Mouse (Mus musculus): Measurements from ENCODE around the gene Prmt3. TPM values are rescaled to one million over a fixed set of nuclear protein-coding genes. Genes with fewer than 3 reads are reported as not detected.
A peak's percentile ranks its signal among the peaks of the same experiment; 100 is the strongest.

Prmt3 gene
- polyA plus RNA-seq, 2 experiments, result 12.2 to 20.1 TPM

DNA sequence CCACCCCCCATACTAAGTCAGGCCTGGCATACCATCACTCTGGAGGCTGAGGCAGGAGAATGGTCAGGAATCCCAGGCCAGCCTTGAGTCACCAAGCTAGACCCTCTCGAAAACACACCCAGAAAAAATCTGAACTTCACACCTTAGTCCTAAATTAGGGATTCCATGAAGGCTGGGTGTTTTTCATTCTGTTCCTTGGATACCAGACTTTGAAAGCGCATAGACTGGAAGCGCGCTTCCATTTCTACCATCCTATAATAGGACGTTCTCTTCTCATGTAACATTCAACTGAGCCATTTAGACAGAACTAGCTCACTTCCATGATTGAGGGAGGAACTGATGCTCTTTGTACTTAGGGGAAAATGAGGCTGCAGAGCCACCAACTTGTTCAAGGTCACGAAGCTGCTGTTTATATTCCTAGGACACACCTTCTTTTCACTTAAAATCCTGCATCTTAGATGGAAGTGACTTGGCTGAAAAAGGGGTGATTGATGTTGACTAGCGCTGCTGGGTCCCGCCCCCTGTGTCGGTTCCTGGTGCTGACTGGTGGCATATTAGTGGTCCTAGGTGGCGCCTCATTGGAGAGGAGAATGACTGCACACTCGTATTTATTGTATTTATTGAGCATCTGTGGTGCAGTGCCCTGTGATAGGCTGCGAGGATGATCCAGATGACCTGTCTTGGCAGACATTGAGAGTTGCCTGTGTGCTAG lies 914 bp downstream of the Prmt3 start:
- no peak overlapping the region for H3K27ac ChIP-seq
- peak overlapping the region; percentile 61 to 85 for H3K4me3 ChIP-seq (ENCODE audit: insufficient read depth in 1 of 2, low read depth in 2 of 2, low read length in 2 of 2)
- H3K4me1 ChIP-seq (replicated peaks; ENCODE audit: control insufficient read depth in 2 of 2, insufficient read depth in 2 of 2, low read length in 1 of 2), result peaks cover 7 to 10% of the 10 kb centered on the region in 2 experiments
- H3K9me3 ChIP-seq (ENCODE audit: control insufficient read depth, low read length), result no peaks in the 10 kb centered on the region
- no peak for ATAC-seq (ENCODE audit: insufficient read depth)
- peak overlapping the region; percentile 82; the same call in 1 of the 2 replicates for H3K9ac ChIP-seq (replicated peaks)
- H3K4me2 ChIP-seq (ENCODE audit: low read depth), result peak overlapping the region; percentile 77
- peaks cover 2% of the 10 kb centered on the region; the same call in 1 of the 2 replicates for H3K36me3 ChIP-seq (replicated peaks; ENCODE audit: control insufficient read depth, insufficient read depth, low read depth)
- no peak for TF ChIP-seq EP300 (IDR thresholded peaks at IDR 0.05; ENCODE audit: low read depth)
- no peak for TF ChIP-seq CTCF (IDR thresholded peaks at IDR 0.05; ENCODE audit: low read depth)
- WGBS (ENCODE audit: insufficient replicate concordance), result 51% methylated on average over 12 of the region's 12 CpGs
- DNase-seq (ENCODE audit: low read depth in 3 of 3, low spot score in 3 of 3), result no peak
- no peaks in the 10 kb centered on the region for H3K27me3 ChIP-seq (ENCODE audit: control insufficient read depth, insufficient read depth, low read length)

- WGBS (ENCODE audit: insufficient replicate concordance), result 97% methylated on average over 2 of the region's 2 CpGs
- DNase-seq (ENCODE audit: low read depth in 3 of 3, low spot score in 3 of 3) (no peak), ATAC-seq (ENCODE audit: insufficient read depth) (no peak)
- H3K4me3 ChIP-seq (ENCODE audit: insufficient read depth in 1 of 2, low read depth in 2 of 2, low read length in 2 of 2), result no peak overlapping the region
- peaks cover 4 to 10% of the 10 kb centered on the region in 2 experiments for H3K4me1 ChIP-seq (replicated peaks; ENCODE audit: control insufficient read depth in 2 of 2, insufficient read depth in 2 of 2, low read length in 1 of 2)
- no peak overlapping the region for H3K4me2 ChIP-seq (ENCODE audit: low read depth)
- TF ChIP-seq EP300 (IDR thresholded peaks at IDR 0.05; ENCODE audit: low read depth), result no peak
- no peak for TF ChIP-seq CTCF (IDR thresholded peaks at IDR 0.05; ENCODE audit: low read depth)
- H3K9ac ChIP-seq (replicated peaks), result no peak overlapping the region
- peaks cover 12% of the 10 kb centered on the region for H3K36me3 ChIP-seq (replicated peaks; ENCODE audit: control insufficient read depth, insufficient read depth, low read depth)
- H3K27me3 ChIP-seq (ENCODE audit: control insufficient read depth, insufficient read depth, low read length), result no peaks in the 10 kb centered on the region
- H3K27ac ChIP-seq, result no peak overlapping the region
- H3K9me3 ChIP-seq (ENCODE audit: control insufficient read depth, low read length), result no peaks in the 10 kb centered on the region
Observed at GRCm38 (mm10) chr7:49783017-49783416, 4.9 kb downstream of the Prmt3 start.

GRCm38 (mm10) chr7:49785141-49785540 lies 7.0 kb downstream of the Prmt3 start:
- H3K27ac ChIP-seq, result no peak overlapping the region
- no peaks in the 10 kb centered on the region for H3K27me3 ChIP-seq (ENCODE audit: control insufficient read depth, insufficient read depth, low read length)
- no peak overlapping the region for H3K4me2 ChIP-seq (ENCODE audit: low read depth)
- no peaks in the 10 kb centered on the region; a peak in 1 of 4 replicates for H3K4me1 ChIP-seq (replicated peaks; ENCODE audit: control insufficient read depth in 2 of 2, insufficient read depth in 2 of 2, low read length in 1 of 2)
- H3K9me3 ChIP-seq (ENCODE audit: control insufficient read depth, low read length), result no peaks in the 10 kb centered on the region
- DNase-seq (ENCODE audit: low read depth in 3 of 3, low spot score in 3 of 3), result no peak
- WGBS (ENCODE audit: insufficient replicate concordance), result 81% methylated on average over 7 of the region's 7 CpGs
- TF ChIP-seq CTCF (IDR thresholded peaks at IDR 0.05; ENCODE audit: low read depth), result no peak
- TF ChIP-seq EP300 (IDR thresholded peaks at IDR 0.05; ENCODE audit: low read depth), result no peak
- peaks cover 17% of the 10 kb centered on the region for H3K36me3 ChIP-seq (replicated peaks; ENCODE audit: control insufficient read depth, insufficient read depth, low read depth)
- no peak overlapping the region for H3K4me3 ChIP-seq (ENCODE audit: insufficient read depth in 1 of 2, low read depth in 2 of 2, low read length in 2 of 2)
- no peak overlapping the region for H3K9ac ChIP-seq (replicated peaks)
- no peak for ATAC-seq (ENCODE audit: insufficient read depth)

- H3K27me3 ChIP-seq (ENCODE audit: control insufficient read depth, insufficient read depth, low read length), result no peaks in the 10 kb centered on the region
- no peak overlapping the region for H3K4me3 ChIP-seq (ENCODE audit: insufficient read depth in 1 of 2, low read depth in 2 of 2, low read length in 2 of 2)
- no peak overlapping the region for H3K9ac ChIP-seq (replicated peaks)
- peak; percentile 71 for TF ChIP-seq CTCF (IDR thresholded peaks at IDR 0.05; ENCODE audit: low read depth)
- TF ChIP-seq EP300 (IDR thresholded peaks at IDR 0.05; ENCODE audit: low read depth), result no peak
- peaks cover 22% of the 10 kb centered on the region for H3K36me3 ChIP-seq (replicated peaks; ENCODE audit: control insufficient read depth, insufficient read depth, low read depth)
- no peak for ATAC-seq (ENCODE audit: insufficient read depth)
- H3K4me2 ChIP-seq (ENCODE audit: low read depth), result no peak overlapping the region
- DNase-seq (ENCODE audit: low read depth in 3 of 3, low spot score in 3 of 3), result no peak
- H3K9me3 ChIP-seq (ENCODE audit: control insufficient read depth, low read length), result no peaks in the 10 kb centered on the region
- H3K4me1 ChIP-seq (replicated peaks; ENCODE audit: control insufficient read depth in 2 of 2, insufficient read depth in 2 of 2, low read length in 1 of 2), result no peaks in the 10 kb centered on the region
- 57% methylated on average over 12 of the region's 12 CpGs for WGBS (ENCODE audit: insufficient replicate concordance)
- no peak overlapping the region for H3K27ac ChIP-seq
Observed at GRCm38 (mm10) chr7:49786618-49787382, 8.7 kb downstream of the Prmt3 start.

GRCm38 (mm10) chr7:49787383-49787645 lies 9.2 kb downstream of the Prmt3 start:
- Histone ChIP-seq H3K27me3 (ENCODE audit: control insufficient read depth, insufficient read depth, low read length) (no peaks in the 10 kb centered on the region), H3K4me2 (ENCODE audit: low read depth) (no peak overlapping the region), H3K27ac (no peak overlapping the region), H3K36me3 (replicated peaks; ENCODE audit: control insufficient read depth, insufficient read depth, low read depth) (peaks cover 23% of the 10 kb centered on the region), H3K4me3 (ENCODE audit: insufficient read depth in 1 of 2, low read depth in 2 of 2, low read length in 2 of 2) (no peak overlapping the region), H3K9me3 (ENCODE audit: control insufficient read depth, low read length) (no peaks in the 10 kb centered on the region), H3K4me1 (replicated peaks; ENCODE audit: control insufficient read depth in 2 of 2, insufficient read depth in 2 of 2, low read length in 1 of 2) (no peaks in the 10 kb centered on the region), H3K9ac (replicated peaks) (no peak overlapping the region)
- no peak for ATAC-seq (ENCODE audit: insufficient read depth)
- 91% methylated on average over 3 of the region's 3 CpGs for WGBS (ENCODE audit: insufficient replicate concordance)
- TF ChIP-seq CTCF (IDR thresholded peaks at IDR 0.05; ENCODE audit: low read depth) (no peak), EP300 (IDR thresholded peaks at IDR 0.05; ENCODE audit: low read depth) (no peak)
- no peak for DNase-seq (ENCODE audit: low read depth in 3 of 3, low spot score in 3 of 3)
